Mouse (Mus musculus): ENCODE data around the gene Pcdh20.

- TF ChIP-seq CTCF (IDR thresholded peaks at IDR 0.05; ENCODE audit: low read depth, low read length) (no peak), POLR2A (IDR thresholded peaks at IDR 0.05; ENCODE audit: extremely low read depth, insufficient read depth, low read length) (no peak)
Observed at GRCm38 (mm10) chr14:88427370-88427769, 43.8 kb downstream of the Pcdh20 start.
